Mouse (Mus musculus) midbrain, embryonic 12.5 days (tissue): Measurements from ENCODE around the gene Jdp2. TPM values are rescaled to one million over a fixed set of nuclear protein-coding genes. Genes with fewer than 3 reads are reported as not detected.

Experiments
- ATAC-seq: fragments of 200-750 bp; cut with Nextera tagmentation; 2 replicates; pipeline ENCODE4 v1.8.0; 2017; ENCODE audit warnings: low read depth, moderate TSS enrichment, moderate library complexity; ENCODE audit not compliant: low FRiP score
- H3K27ac ChIP-seq: fragments of 300-500 bp; sonication (generic); replicated peaks from 2 replicates; pipeline ENCODE4 v1.5.1; 2016; ENCODE audit warnings: mild to moderate bottlenecking
- H3K27me3 ChIP-seq: fragments of 300-500 bp; sonication (generic); 2 replicates; pipeline ENCODE4 v1.6.1; 2016; ENCODE audit warnings: mild to moderate bottlenecking
- H3K36me3 ChIP-seq: fragments of 300-500 bp; sonication (generic); 2 replicates; pipeline ENCODE4 v1.6.1; 2016
- H3K4me1 ChIP-seq: fragments of 300-500 bp; sonication (generic); 2 replicates; pipeline ENCODE4 v1.6.1; 2016
- H3K4me2 ChIP-seq: fragments of 300-500 bp; sonication (generic); replicated peaks from 2 replicates; pipeline ENCODE4 v1.6.1; 2016; ENCODE audit warnings: mild to moderate bottlenecking, moderate library complexity
- H3K4me3 ChIP-seq: fragments of 300-500 bp; sonication (generic); 2 replicates; pipeline ENCODE4 v1.5.1; 2016; ENCODE audit warnings: mild to moderate bottlenecking
- H3K9ac ChIP-seq: fragments of 300-500 bp; sonication (generic); replicated peaks from 2 replicates; pipeline ENCODE4 v1.6.1; 2016; ENCODE audit warnings: mild to moderate bottlenecking, moderate library complexity
- H3K9me3 ChIP-seq: fragments of 300-500 bp; sonication (generic); 2 replicates; pipeline ENCODE4 v1.6.1; 2016; ENCODE audit warnings: mild to moderate bottlenecking
- WGBS: fragments of 180-500 bp; shearing (Covaris S2); methylation state at CpG from one replicate; pipeline ENCODE4 v1.1.7; 2016; 5-methylcytosine and 5-hydroxymethylcytosine counted together
- polyA plus RNA-seq: library from polyadenylated mRNA; unstranded; fragments of >200 nt; fragmentation: Nextera tagmentation; extraction: Ambion mirVana; gene quantifications from 2 replicates; pipeline ENCODE4 v1.2.1, GENCODE M21; 2016

Jdp2 gene
- polyA plus RNA-seq, 1 experiment from 2014 or later, result 0.92 TPM

- H3K9me3 ChIP-seq, result peaks cover 4% of the 10 kb centered on the region; the same call in 1 of the 2 replicates
- H3K9ac ChIP-seq, result no peak overlapping the region
- 92% methylated on average over 8 of the region's 8 CpGs for WGBS
- H3K4me3 ChIP-seq, result no peak overlapping the region
- H3K27me3 ChIP-seq, result no peaks in the 10 kb centered on the region
- H3K36me3 ChIP-seq, result no peaks in the 10 kb centered on the region
- H3K27ac ChIP-seq, result no peak overlapping the region
- H3K4me2 ChIP-seq, result no peak overlapping the region
- ATAC-seq, result no peak
- no peaks in the 10 kb centered on the region for H3K4me1 ChIP-seq
Observed at GRCm38 (mm10) chr12:85673914-85674313, 75.1 kb downstream of the Jdp2 start.

DNA sequence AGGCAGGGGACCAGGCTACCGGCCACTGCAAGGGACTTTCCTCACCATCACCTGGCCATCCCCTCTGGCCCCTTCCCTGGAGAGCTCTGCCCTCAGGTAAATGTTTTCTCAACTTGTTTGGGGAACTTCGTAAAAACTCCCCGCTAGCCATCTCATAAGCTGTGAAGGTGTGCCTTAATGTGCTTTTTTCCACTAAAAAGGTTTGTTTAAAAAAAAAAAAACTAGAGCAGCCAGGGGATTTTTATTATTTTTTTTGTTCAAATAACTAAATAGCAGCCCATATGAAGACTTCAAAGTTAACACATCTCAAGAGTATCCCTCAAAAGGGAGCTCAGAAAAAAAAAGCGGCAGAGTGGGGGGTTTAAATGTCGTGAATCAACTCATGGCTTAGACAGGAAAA lies 80.3 kb downstream of the Jdp2 start:
- H3K4me3 ChIP-seq, result no peak overlapping the region
- WGBS, result 84% methylated on average over 5 of the region's 5 CpGs
- H3K4me2 ChIP-seq, result no peak overlapping the region
- H3K9me3 ChIP-seq, result peaks cover 4% of the 10 kb centered on the region; the same call in 1 of the 2 replicates
- no peak overlapping the region for H3K9ac ChIP-seq
- H3K27ac ChIP-seq, result no peak overlapping the region
- H3K27me3 ChIP-seq, result no peaks in the 10 kb centered on the region
- no peaks in the 10 kb centered on the region for H3K4me1 ChIP-seq
- no peak for ATAC-seq
- H3K36me3 ChIP-seq, result no peaks in the 10 kb centered on the region

DNA sequence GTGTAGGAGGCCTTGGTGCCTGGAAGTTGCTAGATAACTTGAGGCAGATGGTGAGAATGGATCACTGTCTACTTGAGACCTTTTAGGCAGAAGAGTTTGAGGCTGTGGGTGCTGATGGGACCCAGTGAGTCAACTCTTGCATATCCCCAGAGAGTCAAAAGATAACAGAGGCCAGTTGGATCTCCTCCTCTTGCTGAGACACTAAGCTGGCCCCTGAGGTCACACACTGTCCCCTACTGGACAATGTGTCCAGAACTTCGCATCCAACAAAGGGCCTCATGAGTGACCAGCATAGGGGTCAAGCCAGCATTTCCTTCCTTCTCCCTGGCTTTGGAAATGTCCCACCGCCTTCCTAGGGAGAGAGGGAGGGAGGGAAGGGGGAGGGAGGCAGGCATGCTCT lies 81.0 kb downstream of the Jdp2 start:
- ATAC-seq, result no peak
- no peaks in the 10 kb centered on the region for H3K27me3 ChIP-seq
- no peak overlapping the region for H3K27ac ChIP-seq
- H3K4me1 ChIP-seq, result no peaks in the 10 kb centered on the region
- no peak overlapping the region for H3K4me2 ChIP-seq
- no peak overlapping the region for H3K4me3 ChIP-seq
- no peaks in the 10 kb centered on the region for H3K36me3 ChIP-seq
- no peak overlapping the region for H3K9ac ChIP-seq
- peaks cover 4% of the 10 kb centered on the region; the same call in 1 of the 2 replicates for H3K9me3 ChIP-seq
- WGBS, result 65% methylated on average over 2 of the region's 2 CpGs

DNA sequence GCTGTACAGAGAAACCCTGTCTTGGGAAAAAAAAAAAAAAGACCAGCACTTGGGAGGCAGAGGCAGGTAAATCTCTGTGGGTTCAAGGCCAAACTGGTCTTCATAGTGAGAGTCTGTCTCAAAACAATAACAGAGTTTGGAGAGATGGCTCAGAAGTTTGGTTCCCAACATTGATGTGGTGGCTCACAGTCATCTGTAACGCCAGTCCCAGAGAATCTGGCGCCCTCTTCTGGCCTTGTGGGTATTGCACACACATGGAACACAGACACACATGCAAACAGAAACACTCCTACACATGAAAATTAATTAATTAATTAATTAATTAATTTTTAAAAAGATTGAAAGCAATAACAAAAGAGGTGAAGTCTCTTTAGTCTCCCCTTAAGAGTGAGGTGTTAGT lies 83.5 kb downstream of the Jdp2 start:
- Histone ChIP-seq H3K4me1 (no peaks in the 10 kb centered on the region), H3K27me3 (no peaks in the 10 kb centered on the region), H3K9ac (no peak overlapping the region), H3K4me3 (no peak overlapping the region), H3K4me2 (no peak overlapping the region), H3K9me3 (peaks cover 4% of the 10 kb centered on the region; the same call in 1 of the 2 replicates), H3K27ac (no peak overlapping the region), H3K36me3 (no peaks in the 10 kb centered on the region)
- ATAC-seq, result no peak
- WGBS, result 48% methylated on average over 2 of the region's 2 CpGs

DNA sequence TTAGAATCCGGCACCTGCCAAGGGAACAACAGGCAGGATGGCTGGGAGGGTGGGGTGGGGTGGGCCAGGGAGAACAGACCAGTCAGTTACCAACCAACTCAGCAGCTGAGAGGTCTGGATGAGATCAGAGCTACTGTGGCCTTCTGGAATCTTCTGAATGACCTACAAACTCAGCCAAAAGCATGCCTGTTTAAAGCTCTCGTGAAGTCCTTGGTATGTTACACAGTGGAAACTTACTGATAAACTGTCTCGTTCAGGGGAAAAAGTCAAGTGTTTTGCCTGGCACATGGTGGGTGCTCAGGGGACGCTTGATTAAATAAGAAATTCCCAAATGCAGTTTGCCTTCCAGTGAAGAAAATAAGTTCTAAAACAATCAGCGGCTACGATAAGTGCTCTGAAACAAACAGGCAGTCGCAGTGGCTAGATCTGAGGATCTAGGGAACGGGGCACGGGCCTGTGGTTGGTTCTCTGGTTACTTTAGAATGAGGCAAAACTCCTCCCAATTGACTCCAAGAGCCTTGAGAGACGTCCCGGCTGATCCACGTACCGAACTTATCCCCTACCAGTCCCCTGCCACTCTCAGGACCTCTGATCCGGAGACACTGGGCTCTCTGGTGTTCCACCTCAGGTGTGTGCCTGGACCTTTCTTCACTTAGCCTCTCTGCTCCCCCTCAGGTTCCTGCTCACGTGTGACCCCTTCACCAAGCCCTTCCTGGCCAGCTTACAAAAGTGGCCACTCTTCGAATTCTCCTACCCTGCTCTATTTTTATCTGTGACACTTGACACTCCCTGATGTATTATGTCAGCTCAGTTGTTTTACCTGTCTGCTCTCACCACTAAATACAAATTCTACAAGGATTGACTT lies 85.8 kb downstream of the Jdp2 start:
- 84% methylated on average over 16 of the region's 16 CpGs for WGBS
- Histone ChIP-seq H3K9ac (no peak overlapping the region), H3K27ac (no peak overlapping the region), H3K4me3 (no peak overlapping the region), H3K9me3 (no peaks in the 10 kb centered on the region), H3K4me1 (no peaks in the 10 kb centered on the region), H3K4me2 (no peak overlapping the region), H3K36me3 (no peaks in the 10 kb centered on the region), H3K27me3 (no peaks in the 10 kb centered on the region)
- no peak for ATAC-seq

DNA sequence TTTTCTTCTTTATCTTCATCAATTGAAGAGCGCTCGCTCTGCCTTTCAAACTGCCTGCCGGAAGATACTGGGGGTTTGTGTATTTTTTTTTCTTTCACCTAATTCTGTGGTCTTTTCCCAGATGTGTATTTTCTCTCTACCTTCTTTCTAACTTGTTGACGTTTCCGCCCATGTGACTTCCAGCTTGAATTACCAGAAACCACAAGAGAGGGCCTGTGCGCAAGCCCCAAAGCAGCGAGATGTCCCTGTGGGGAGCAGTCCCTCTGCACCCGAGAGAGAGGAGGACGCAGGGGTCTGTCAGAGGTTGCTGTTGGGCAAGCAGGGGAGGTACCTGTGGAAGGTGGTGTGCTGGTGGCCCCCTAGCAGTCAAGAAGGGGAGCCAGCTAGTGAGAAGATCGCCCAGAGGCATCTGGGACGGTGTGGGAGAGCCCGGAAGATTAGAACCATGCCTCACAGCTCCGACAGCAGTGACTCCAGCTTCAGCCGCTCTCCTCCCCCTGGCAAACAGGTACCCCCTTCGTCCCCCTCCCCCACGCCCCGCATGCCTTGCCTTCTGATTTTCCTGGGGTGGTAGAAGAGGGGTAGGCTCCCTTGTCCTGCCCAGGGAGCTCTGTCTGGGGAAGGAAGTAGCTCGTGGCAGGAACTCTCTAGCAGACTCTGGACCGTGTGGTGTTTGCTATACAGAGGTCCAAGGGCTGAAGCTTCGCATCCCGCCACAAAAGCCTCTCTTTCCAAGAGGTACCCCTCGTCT lies 87.8 kb downstream of the Jdp2 start, which contains the start of gene Batf:
Batf (plus strand) TSS at position 204 of the 751 bp plus-strand sequence.
- WGBS, result 42% methylated on average over 22 of the region's 22 CpGs
- Histone ChIP-seq H3K27me3 (no peaks in the 10 kb centered on the region), H3K36me3 (no peaks in the 10 kb centered on the region), H3K9me3 (no peaks in the 10 kb centered on the region), H3K4me1 (no peaks in the 10 kb centered on the region), H3K4me2 (no peak within 1 kb of the TSS), H3K4me3 (no peak within 1 kb of the TSS), H3K27ac (no peak within 1 kb of the TSS), H3K9ac (no peak within 1 kb of the TSS)
- ATAC-seq, result no peak

- no peak for ATAC-seq
- no peaks in the 10 kb centered on the region for H3K9me3 ChIP-seq
- no peak overlapping the region for H3K4me2 ChIP-seq
- no peaks in the 10 kb centered on the region for H3K36me3 ChIP-seq
- 80% methylated on average over 7 of the region's 7 CpGs for WGBS
- no peaks in the 10 kb centered on the region for H3K27me3 ChIP-seq
- no peak overlapping the region for H3K4me3 ChIP-seq
- no peak overlapping the region for H3K9ac ChIP-seq
- H3K27ac ChIP-seq, result no peak overlapping the region
- H3K4me1 ChIP-seq, result no peaks in the 10 kb centered on the region
Observed at GRCm38 (mm10) chr12:85687217-85687533, 88.3 kb downstream of the Jdp2 start.

- Histone ChIP-seq H3K4me1 (no peaks in the 10 kb centered on the region), H3K9ac (no peak overlapping the region), H3K9me3 (no peaks in the 10 kb centered on the region), H3K4me3 (no peak overlapping the region), H3K4me2 (no peak overlapping the region), H3K27ac (no peak overlapping the region), H3K36me3 (no peaks in the 10 kb centered on the region), H3K27me3 (no peaks in the 10 kb centered on the region)
- no peak for ATAC-seq
- WGBS, result 71% methylated on average over 6 of the region's 6 CpGs
Observed at GRCm38 (mm10) chr12:85687846-85688245, 89.0 kb downstream of the Jdp2 start.

Other genes starting within 250 kb of the Jdp2 start
- gene Tmed10, start 224.2 kb upstream of the Jdp2 start, polyA plus RNA-seq, result 225 and 231 TPM in 2 replicates
- 1.1 and 1.7 TPM in 2 replicates for gene Fos, start 125.1 kb upstream of the Jdp2 start, polyA plus RNA-seq
- gene Batf, start 87.6 kb downstream of the Jdp2 start, polyA plus RNA-seq, result 1.2 and 2.0 TPM in 2 replicates
- gene Flvcr2, start 147.5 kb downstream of the Jdp2 start, polyA plus RNA-seq, result 2.3 and 2.5 TPM in 2 replicates
- gene Erg28, start 225.5 kb downstream of the Jdp2 start, polyA plus RNA-seq, result 89.4 and 91.2 TPM in 2 replicates
- 16.7 TPM in 2 replicates for gene Ttll5, start 225.6 kb downstream of the Jdp2 start, polyA plus RNA-seq